Mouse (Mus musculus) midbrain, embryonic 15.5 days (tissue): ENCODE data around the gene Pik3cd. TPM values are rescaled to one million over a fixed set of nuclear protein-coding genes. Genes with fewer than 3 reads are reported as not detected.

Source experiments
- ATAC-seq: fragments of 200-750 bp; cut with Nextera tagmentation; replicated peaks from 2 replicates; pipeline ENCODE4 v1.8.0; 2017; ENCODE audit warnings: moderate TSS enrichment
- H3K27ac ChIP-seq: fragments of 300-500 bp; sonication (generic); 2 replicates; pipeline ENCODE4 v1.5.1; 2015; ENCODE audit warnings: mild to moderate bottlenecking, inconsistent platforms
- H3K27me3 ChIP-seq: fragments of 300-500 bp; sonication (generic); replicated peaks from 2 replicates; pipeline ENCODE4 v1.6.1; 2015; ENCODE audit warnings: inconsistent platforms
- H3K36me3 ChIP-seq: fragments of 300-500 bp; sonication (generic); replicated peaks from 2 replicates; pipeline ENCODE4 v1.6.1; 2015; ENCODE audit warnings: inconsistent platforms
- H3K4me1 ChIP-seq: fragments of 300-500 bp; sonication (generic); 2 replicates; pipeline ENCODE4 v1.6.1; 2015; ENCODE audit warnings: inconsistent platforms
- H3K4me2 ChIP-seq: fragments of 300-500 bp; sonication (generic); 2 replicates; pipeline ENCODE4 v1.6.1; 2015; ENCODE audit warnings: inconsistent platforms, mild to moderate bottlenecking, moderate library complexity
- H3K4me3 ChIP-seq: fragments of 300-500 bp; sonication (generic); 2 replicates; pipeline ENCODE4 v1.5.1; 2015; ENCODE audit warnings: mild to moderate bottlenecking, inconsistent platforms
- H3K9ac ChIP-seq: fragments of 300-500 bp; sonication (generic); 2 replicates; pipeline ENCODE4 v1.6.1; 2015; ENCODE audit warnings: mild to moderate bottlenecking, inconsistent platforms
- H3K9me3 ChIP-seq: fragments of 300-500 bp; sonication (generic); 2 replicates; pipeline ENCODE4 v1.6.1; 2016; ENCODE audit warnings: inconsistent platforms
- WGBS: fragments of 180-500 bp; shearing (Covaris S2); methylation state at CpG from one replicate; pipeline ENCODE4 v1.1.7; 2015; ENCODE audit warnings: mixed read lengths; 5-methylcytosine and 5-hydroxymethylcytosine counted together
- polyA plus RNA-seq: library from polyadenylated mRNA; unstranded; fragments of >200 nt; fragmentation: Nextera tagmentation; extraction: Ambion mirVana; gene quantifications from 2 replicates; pipeline ENCODE4 v1.2.1, GENCODE M21; 2015

Pik3cd gene
- polyA plus RNA-seq, 1 experiment from 2014 or later = 15.5 TPM

GRCm38 (mm10) chr4:149675378-149676261 lies 26.8 kb downstream of the Pik3cd start:
- H3K4me1 ChIP-seq = peaks cover 16% of the 10 kb centered on the region; the same call in 1 of the 2 replicates
- peak overlapping the region; percentile 81 for H3K27ac ChIP-seq
- no peaks in the 10 kb centered on the region; the same call in 1 of the 2 replicates for H3K36me3 ChIP-seq
- WGBS = 1% methylated on average over 56 of the region's 60 CpGs
- H3K4me3 ChIP-seq = peak overlapping the region; percentile 60
- ATAC-seq = peak; percentile 94
- H3K4me2 ChIP-seq = peak overlapping the region; percentile 71
- H3K9ac ChIP-seq = peak overlapping the region; percentile 64
- H3K27me3 ChIP-seq = no peaks in the 10 kb centered on the region
- no peaks in the 10 kb centered on the region for H3K9me3 ChIP-seq

- Histone ChIP-seq H3K9me3 (no peaks in the 10 kb centered on the region), H3K36me3 (no peaks in the 10 kb centered on the region; the same call in 1 of the 2 replicates), H3K9ac (peak overlapping the region; percentile 64), H3K27me3 (no peaks in the 10 kb centered on the region), H3K4me1 (peaks cover 16% of the 10 kb centered on the region; the same call in 1 of the 2 replicates), H3K4me2 (peak overlapping the region; percentile 71), H3K27ac (peak overlapping the region; percentile 81), H3K4me3 (peak overlapping the region; percentile 60)
- no peak for ATAC-seq
- 7% methylated on average over 8 of the region's 8 CpGs for WGBS
Measured at GRCm38 (mm10) chr4:149674814-149675377, 27.5 kb downstream of the Pik3cd start.

DNA sequence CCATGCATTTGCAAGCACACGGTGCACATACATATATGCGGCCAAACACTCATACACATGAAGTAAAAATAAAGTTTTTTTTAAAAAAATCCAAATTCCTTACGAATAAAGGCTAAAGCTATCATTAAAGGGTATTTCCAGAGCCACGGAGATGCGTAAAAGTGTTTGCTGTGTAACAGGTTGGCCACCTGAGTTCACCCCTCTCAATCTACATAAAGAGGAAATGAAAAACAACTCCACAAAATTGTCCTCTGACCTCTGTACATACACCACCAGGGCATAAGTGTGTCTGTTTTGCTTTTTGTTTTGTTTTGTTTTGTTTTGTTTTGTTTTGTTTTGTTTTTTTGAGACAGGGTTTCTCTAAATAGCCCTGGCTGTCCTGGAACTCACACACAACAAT lies 29.6 kb downstream of the Pik3cd start:
- Histone ChIP-seq H3K9ac (no peak overlapping the region), H3K27ac (no peak overlapping the region), H3K36me3 (no peaks in the 10 kb centered on the region; the same call in 1 of the 2 replicates), H3K4me2 (no peak overlapping the region), H3K4me1 (peaks cover 16% of the 10 kb centered on the region; the same call in 1 of the 2 replicates), H3K27me3 (no peaks in the 10 kb centered on the region), H3K4me3 (no peak overlapping the region), H3K9me3 (no peaks in the 10 kb centered on the region)
- no peak for ATAC-seq
- 94% methylated on average over 5 of the region's 5 CpGs for WGBS

DNA sequence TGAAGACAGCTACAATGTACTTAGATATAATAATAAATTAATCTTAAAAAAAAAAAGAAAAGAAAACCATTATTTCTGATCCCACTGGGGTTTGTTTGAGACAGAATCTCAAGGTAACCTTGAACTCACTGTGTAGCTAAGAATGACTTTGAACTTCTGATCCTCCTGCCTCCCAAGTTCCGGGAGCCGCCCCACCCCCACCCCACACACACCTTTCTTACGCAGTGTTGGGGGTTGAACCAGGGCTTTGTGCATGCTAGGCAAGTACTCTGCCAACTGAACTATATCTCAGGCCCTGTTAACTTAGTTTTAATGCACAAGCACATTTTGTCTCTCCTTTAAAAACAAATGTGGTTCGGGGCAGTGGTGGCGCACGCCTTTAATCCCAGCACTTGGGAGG lies 31.2 kb downstream of the Pik3cd start:
- H3K9ac ChIP-seq = no peak overlapping the region
- no peaks in the 10 kb centered on the region; the same call in 1 of the 2 replicates for H3K36me3 ChIP-seq
- no peaks in the 10 kb centered on the region for H3K9me3 ChIP-seq
- ATAC-seq = no peak
- no peaks in the 10 kb centered on the region for H3K27me3 ChIP-seq
- H3K27ac ChIP-seq = no peak overlapping the region
- no peak overlapping the region for H3K4me3 ChIP-seq
- 95% methylated on average over 6 of the region's 6 CpGs for WGBS
- peaks cover 14% of the 10 kb centered on the region; the same call in 1 of the 2 replicates for H3K4me1 ChIP-seq
- no peak overlapping the region for H3K4me2 ChIP-seq

DNA sequence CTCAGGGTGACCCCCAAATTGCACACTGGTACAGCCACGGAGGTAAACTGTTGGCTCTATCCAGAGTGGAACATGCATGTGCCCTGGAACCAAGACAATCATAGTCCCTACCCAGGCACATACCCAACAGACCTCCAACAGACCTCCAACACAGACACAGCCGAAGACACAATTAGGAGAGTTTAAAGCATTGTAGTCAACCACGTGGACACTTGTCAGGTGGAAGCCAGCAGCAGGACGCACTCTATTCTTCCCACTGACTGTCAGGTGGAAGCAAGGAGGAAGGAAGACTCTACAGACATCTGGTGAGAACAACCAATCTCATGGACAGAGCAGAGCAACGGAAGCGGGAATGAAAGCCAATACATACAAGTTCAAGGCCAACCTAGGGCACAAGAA lies 36.7 kb downstream of the Pik3cd start:
- no peak overlapping the region for H3K4me2 ChIP-seq
- H3K27me3 ChIP-seq = no peaks in the 10 kb centered on the region
- H3K9me3 ChIP-seq = no peaks in the 10 kb centered on the region
- ATAC-seq = no peak
- WGBS = 91% methylated on average over 6 of the region's 6 CpGs
- H3K27ac ChIP-seq = no peak overlapping the region
- no peak overlapping the region for H3K9ac ChIP-seq
- peaks cover 5% of the 10 kb centered on the region; the same call in 1 of the 2 replicates for H3K36me3 ChIP-seq
- H3K4me3 ChIP-seq = no peak overlapping the region
- H3K4me1 ChIP-seq = no peaks in the 10 kb centered on the region

DNA sequence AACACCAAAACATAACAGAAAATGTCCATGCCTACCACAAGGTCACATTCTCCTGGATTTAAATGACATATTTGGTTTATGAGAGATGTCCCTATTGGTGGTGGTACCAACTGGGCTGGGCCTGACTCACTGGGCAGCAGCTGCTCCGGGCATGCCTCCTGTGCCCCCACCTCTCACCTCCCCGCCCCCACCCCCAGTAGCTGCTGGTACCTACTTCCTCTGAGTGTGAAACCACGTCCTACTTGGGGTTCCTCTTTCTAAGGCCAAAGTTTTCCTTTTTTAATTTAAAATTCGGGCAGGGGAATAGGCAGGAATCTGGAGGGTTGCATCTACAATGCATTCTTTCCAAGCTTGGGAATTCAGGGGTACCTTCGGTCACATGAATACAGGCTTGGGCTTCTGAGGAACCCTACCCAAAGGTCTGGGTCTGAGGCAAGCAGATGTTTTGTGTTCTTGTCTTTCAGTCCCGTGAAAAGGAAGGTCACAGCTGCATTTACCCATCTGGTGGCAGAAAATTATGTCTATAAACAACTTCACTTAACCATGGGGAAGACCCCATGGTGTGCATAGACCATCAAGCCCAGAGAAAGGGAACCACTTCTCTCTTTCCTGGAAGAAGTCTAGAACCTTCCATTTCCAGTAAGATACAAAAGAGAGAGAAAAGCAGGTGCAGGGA lies 37.2 kb downstream of the Pik3cd start:
- H3K27ac ChIP-seq = no peak overlapping the region
- no peaks in the 10 kb centered on the region for H3K4me1 ChIP-seq
- no peaks in the 10 kb centered on the region for H3K9me3 ChIP-seq
- no peak overlapping the region for H3K4me2 ChIP-seq
- 86% methylated on average over 6 of the region's 6 CpGs for WGBS
- H3K27me3 ChIP-seq = no peaks in the 10 kb centered on the region
- H3K36me3 ChIP-seq = peaks cover 5% of the 10 kb centered on the region; the same call in 1 of the 2 replicates
- no peak for ATAC-seq
- H3K4me3 ChIP-seq = no peak overlapping the region
- no peak overlapping the region for H3K9ac ChIP-seq

DNA sequence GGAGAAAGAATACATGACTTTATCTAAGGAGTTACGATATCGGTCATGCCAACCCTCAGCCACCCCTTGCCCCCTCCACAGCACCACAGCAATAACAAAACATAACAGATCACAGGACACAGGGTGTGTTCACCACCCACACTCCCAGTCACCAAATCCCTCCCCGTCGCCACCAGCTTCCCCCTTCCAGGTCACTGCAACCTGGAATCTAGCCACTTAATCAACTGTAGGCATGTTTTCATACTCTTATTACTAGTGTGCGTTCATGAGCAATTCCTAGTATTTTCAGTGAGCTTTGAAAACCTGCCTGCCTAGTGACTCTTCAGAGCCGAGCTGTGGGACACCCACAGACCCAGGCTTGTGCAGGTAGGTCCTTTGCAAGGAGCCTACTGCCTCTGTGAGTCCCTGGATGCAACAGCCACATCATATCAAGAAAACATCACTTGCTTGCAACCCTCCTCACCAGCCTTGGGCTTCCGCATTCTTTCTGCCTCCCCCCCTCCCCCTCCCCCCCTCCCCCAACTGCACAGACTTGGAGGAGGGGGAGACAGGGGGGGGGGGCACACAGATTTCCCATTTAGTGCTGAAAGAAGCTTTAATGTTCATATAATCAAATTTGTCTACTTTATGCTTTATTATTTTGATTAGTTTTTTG lies 38.4 kb downstream of the Pik3cd start:
- H3K4me2 ChIP-seq = no peak overlapping the region

GRCm38 (mm10) chr4:149661967-149662589 lies 40.3 kb downstream of the Pik3cd start:
- Histone ChIP-seq H3K4me3 (no peak overlapping the region), H3K36me3 (peaks cover 12% of the 10 kb centered on the region; the same call in 1 of the 2 replicates), H3K4me1 (no peaks in the 10 kb centered on the region), H3K27me3 (no peaks in the 10 kb centered on the region), H3K9me3 (no peaks in the 10 kb centered on the region), H3K4me2 (no peak overlapping the region), H3K9ac (no peak overlapping the region), H3K27ac (no peak overlapping the region)
- ATAC-seq = no peak
- 90% methylated on average over 14 of the region's 14 CpGs for WGBS

More for the DNA sequence above, 38.4 kb downstream of the Pik3cd start:
- no peaks in the 10 kb centered on the region for H3K27me3 ChIP-seq
- H3K4me1 ChIP-seq = no peaks in the 10 kb centered on the region
- no peaks in the 10 kb centered on the region for H3K9me3 ChIP-seq
- H3K9ac ChIP-seq = no peak overlapping the region
- peaks cover 12% of the 10 kb centered on the region; the same call in 1 of the 2 replicates for H3K36me3 ChIP-seq
- H3K4me3 ChIP-seq = no peak overlapping the region
- H3K27ac ChIP-seq = no peak overlapping the region
- WGBS = 85% methylated on average over 7 of the region's 7 CpGs
- ATAC-seq = no peak

GRCm38 (mm10) chr4:149660598-149660997 lies 41.8 kb downstream of the Pik3cd start:
- H3K27me3 ChIP-seq = no peaks in the 10 kb centered on the region
- H3K9me3 ChIP-seq = no peaks in the 10 kb centered on the region
- ATAC-seq = no peak
- no peak overlapping the region for H3K27ac ChIP-seq
- 90% methylated on average over 7 of the region's 7 CpGs for WGBS
- peaks cover 20% of the 10 kb centered on the region; the same call in 1 of the 2 replicates for H3K36me3 ChIP-seq
- H3K4me1 ChIP-seq = no peaks in the 10 kb centered on the region
- no peak overlapping the region for H3K9ac ChIP-seq
- no peak overlapping the region for H3K4me3 ChIP-seq
- H3K4me2 ChIP-seq = no peak overlapping the region

GRCm38 (mm10) chr4:149659495-149660116 lies 42.8 kb downstream of the Pik3cd start:
- Histone ChIP-seq H3K4me2 (no peak overlapping the region), H3K27me3 (no peaks in the 10 kb centered on the region), H3K4me1 (no peaks in the 10 kb centered on the region), H3K4me3 (no peak overlapping the region), H3K9me3 (no peaks in the 10 kb centered on the region), H3K36me3 (peaks cover 28% of the 10 kb centered on the region; the same call in 1 of the 2 replicates), H3K27ac (no peak overlapping the region), H3K9ac (no peak overlapping the region)
- ATAC-seq = no peak
- 74% methylated on average over 25 of the region's 25 CpGs for WGBS

GRCm38 (mm10) chr4:149657858-149658416 lies 44.4 kb downstream of the Pik3cd start:
- no peaks in the 10 kb centered on the region for H3K9me3 ChIP-seq
- no peak overlapping the region for H3K9ac ChIP-seq
- no peak for ATAC-seq
- H3K27me3 ChIP-seq = no peaks in the 10 kb centered on the region
- 84% methylated on average over 11 of the region's 11 CpGs for WGBS
- no peak overlapping the region for H3K4me2 ChIP-seq
- peaks cover 43% of the 10 kb centered on the region; the same call in 1 of the 2 replicates for H3K36me3 ChIP-seq
- H3K4me1 ChIP-seq = no peaks in the 10 kb centered on the region
- H3K27ac ChIP-seq = no peak overlapping the region
- no peak overlapping the region for H3K4me3 ChIP-seq
